Mouse (Mus musculus) neural tube, embryonic 13.5 days (tissue): ENCODE measurements around the gene Ick. TPM values are rescaled to one million over a fixed set of nuclear protein-coding genes. Genes with fewer than 3 reads are reported as not detected.

ENCODE experiments used
- ATAC-seq: fragments of 200-750 bp; cut with Nextera tagmentation; 2 replicates; pipeline ENCODE4 v1.8.0; 2017; ENCODE audit warnings: low read depth, mild to moderate bottlenecking, moderate TSS enrichment, moderate library complexity
- H3K27ac ChIP-seq: fragments of 300-500 bp; sonication (generic); replicated peaks from 2 replicates; pipeline ENCODE4 v1.5.1; 2015; ENCODE audit warnings: moderate library complexity, mild to moderate bottlenecking, inconsistent platforms
- H3K27me3 ChIP-seq: fragments of 300-500 bp; sonication (generic); 2 replicates; pipeline ENCODE4 v1.6.1; 2015; ENCODE audit warnings: mild to moderate bottlenecking, inconsistent platforms
- H3K36me3 ChIP-seq: fragments of 300-500 bp; sonication (generic); 2 replicates; pipeline ENCODE4 v1.6.1; 2015; ENCODE audit warnings: mild to moderate bottlenecking, inconsistent platforms
- H3K4me1 ChIP-seq: fragments of 300-500 bp; sonication (generic); replicated peaks from 2 replicates; pipeline ENCODE4 v1.6.1; 2015; ENCODE audit warnings: inconsistent platforms
- H3K4me2 ChIP-seq: fragments of 300-500 bp; sonication (generic); 2 replicates; pipeline ENCODE4 v1.6.1; 2015; ENCODE audit warnings: inconsistent platforms, mild to moderate bottlenecking, moderate library complexity
- H3K4me3 ChIP-seq: fragments of 300-500 bp; sonication (generic); 2 replicates; pipeline ENCODE4 v1.5.1; 2015; ENCODE audit warnings: mild to moderate bottlenecking, inconsistent platforms
- H3K9ac ChIP-seq: fragments of 300-500 bp; sonication (generic); 2 replicates; pipeline ENCODE4 v1.6.1; 2015; ENCODE audit warnings: moderate library complexity, mild to moderate bottlenecking, inconsistent platforms
- H3K9me3 ChIP-seq: fragments of 300-500 bp; sonication (generic); 2 replicates; pipeline ENCODE4 v1.6.1; 2016; ENCODE audit warnings: inconsistent platforms
- WGBS: fragments of 180-500 bp; shearing (Covaris S2); methylation state at CpG from one replicate; pipeline ENCODE4 v1.1.7; 2015; 5-methylcytosine and 5-hydroxymethylcytosine counted together
- polyA plus RNA-seq: library from polyadenylated mRNA; unstranded; fragments of >200 nt; fragmentation: Nextera tagmentation; extraction: Ambion mirVana; gene quantifications from 2 replicates; pipeline ENCODE4 v1.2.1, GENCODE M21; 2015

Ick gene
- polyA plus RNA-seq, 1 experiment from 2014 or later: 37.3 TPM

DNA sequence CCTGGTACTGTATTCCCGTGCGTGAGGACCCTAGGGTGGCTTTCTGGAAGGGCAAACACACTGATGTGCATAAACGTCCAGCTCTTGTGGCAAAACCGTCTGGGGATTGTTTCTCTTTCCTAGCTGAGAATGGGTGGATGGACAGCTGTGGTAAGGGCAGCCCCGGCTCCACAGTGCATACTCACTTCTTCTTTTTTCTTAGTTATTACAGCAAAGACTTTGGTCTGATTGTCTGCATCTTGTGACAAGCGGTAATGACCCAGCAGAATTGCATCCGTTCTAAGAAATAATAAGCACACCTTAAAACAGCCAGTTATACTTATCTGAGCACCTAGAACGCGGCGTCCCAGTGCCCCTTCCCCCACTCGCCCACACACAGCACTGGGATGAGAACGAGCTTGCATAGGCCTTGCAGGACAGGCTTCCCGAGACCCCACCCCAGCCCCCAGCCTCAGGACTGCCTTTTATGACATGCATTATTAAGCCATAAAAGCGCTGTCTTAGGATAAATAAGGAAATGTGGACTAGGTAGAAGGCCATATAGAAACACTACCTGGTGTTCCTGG lies 23.2 kb upstream of the Ick start:
- WGBS: 79% methylated on average over 14 of the region's 14 CpGs
- H3K36me3 ChIP-seq: peaks cover 61% of the 10 kb centered on the region

GRCm38 (mm10) chr9:78087751-78088150 lies 21.2 kb upstream of the Ick start:
- Histone ChIP-seq H3K36me3 (peaks cover 62% of the 10 kb centered on the region), H3K4me1 (peaks cover 8% of the 10 kb centered on the region; the same call in 1 of the 2 replicates), H3K9me3 (no peaks in the 10 kb centered on the region), H3K27me3 (no peaks in the 10 kb centered on the region), H3K9ac (no peak overlapping the region), H3K4me3 (no peak overlapping the region), H3K27ac (no peak overlapping the region), H3K4me2 (no peak overlapping the region)
- ATAC-seq: no peak
- 92% methylated on average over 9 of the region's 9 CpGs for WGBS

More for the DNA sequence above, 23.2 kb upstream of the Ick start:
- H3K4me3 ChIP-seq: no peak overlapping the region
- no peaks in the 10 kb centered on the region for H3K27me3 ChIP-seq
- peaks cover 8% of the 10 kb centered on the region; the same call in 1 of the 2 replicates for H3K4me1 ChIP-seq
- H3K27ac ChIP-seq: no peak overlapping the region
- no peak overlapping the region for H3K9ac ChIP-seq
- no peaks in the 10 kb centered on the region for H3K9me3 ChIP-seq
- H3K4me2 ChIP-seq: no peak overlapping the region
- ATAC-seq: no peak

- WGBS: 81% methylated on average over 4 of the region's 4 CpGs
- peaks cover 8% of the 10 kb centered on the region; the same call in 1 of the 2 replicates for H3K4me1 ChIP-seq
- H3K9ac ChIP-seq: no peak overlapping the region
- H3K9me3 ChIP-seq: no peaks in the 10 kb centered on the region
- no peak overlapping the region for H3K27ac ChIP-seq
- ATAC-seq: no peak
- H3K4me3 ChIP-seq: no peak overlapping the region
- peaks cover 65% of the 10 kb centered on the region for H3K36me3 ChIP-seq
- H3K27me3 ChIP-seq: no peaks in the 10 kb centered on the region
- no peak overlapping the region for H3K4me2 ChIP-seq
Observed at GRCm38 (mm10) chr9:78088521-78088920, 20.5 kb upstream of the Ick start.

- Histone ChIP-seq H3K4me1 (peaks cover 8% of the 10 kb centered on the region; the same call in 1 of the 2 replicates), H3K4me3 (no peak overlapping the region), H3K9me3 (no peaks in the 10 kb centered on the region), H3K27ac (no peak overlapping the region), H3K4me2 (no peak overlapping the region), H3K36me3 (peaks cover 63% of the 10 kb centered on the region), H3K27me3 (no peaks in the 10 kb centered on the region), H3K9ac (no peak overlapping the region)
- no peak for ATAC-seq
- 84% methylated on average over 7 of the region's 7 CpGs for WGBS
Observed at GRCm38 (mm10) chr9:78088971-78089370, 20.0 kb upstream of the Ick start.

DNA sequence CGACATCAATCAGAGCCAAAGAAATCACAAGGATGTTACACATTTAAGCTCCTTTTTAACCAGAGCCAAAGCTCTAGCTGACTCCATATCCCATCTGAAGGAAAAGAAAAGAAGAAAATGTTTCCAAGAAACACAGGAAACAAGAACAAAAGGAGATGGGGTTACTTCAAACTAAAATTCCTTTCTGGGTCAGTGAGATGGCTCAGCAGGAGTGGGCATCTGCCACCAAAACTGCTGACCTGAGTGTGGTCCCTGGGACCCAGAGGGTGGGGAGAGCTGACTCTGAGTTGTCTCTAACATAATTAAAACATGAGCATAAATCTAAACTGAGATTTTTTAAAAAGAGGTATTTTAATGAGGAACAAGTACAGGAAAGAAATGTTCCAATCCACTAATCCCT lies 19.1 kb upstream of the Ick start:
- Histone ChIP-seq H3K4me2 (no peak overlapping the region), H3K9ac (no peak overlapping the region), H3K36me3 (peaks cover 60% of the 10 kb centered on the region), H3K4me3 (no peak overlapping the region), H3K4me1 (peaks cover 8% of the 10 kb centered on the region; the same call in 1 of the 2 replicates), H3K9me3 (no peaks in the 10 kb centered on the region), H3K27ac (no peak overlapping the region), H3K27me3 (no peaks in the 10 kb centered on the region)
- 91% methylated on average over 1 of the region's 1 CpGs for WGBS
- ATAC-seq: no peak

- H3K4me1 ChIP-seq: peaks cover 8% of the 10 kb centered on the region; the same call in 1 of the 2 replicates
- peaks cover 60% of the 10 kb centered on the region for H3K36me3 ChIP-seq
- ATAC-seq: no peak
- no peak overlapping the region for H3K9ac ChIP-seq
- H3K9me3 ChIP-seq: no peaks in the 10 kb centered on the region
- H3K27me3 ChIP-seq: no peaks in the 10 kb centered on the region
- no peak overlapping the region for H3K27ac ChIP-seq
- no peak overlapping the region for H3K4me3 ChIP-seq
- H3K4me2 ChIP-seq: no peak overlapping the region
- 91% methylated on average over 3 of the region's 3 CpGs for WGBS
Observed at GRCm38 (mm10) chr9:78090596-78090995, 18.4 kb upstream of the Ick start.

GRCm38 (mm10) chr9:78095686-78096085 lies 13.3 kb upstream of the Ick start:
- no peaks in the 10 kb centered on the region for H3K4me1 ChIP-seq
- WGBS: 95% methylated on average over 12 of the region's 12 CpGs
- peaks cover 80% of the 10 kb centered on the region for H3K36me3 ChIP-seq
- no peak overlapping the region for H3K27ac ChIP-seq
- H3K4me3 ChIP-seq: no peak overlapping the region
- no peak for ATAC-seq
- H3K9me3 ChIP-seq: 0 out of 2 replicates have a peak, but pooled peaks cover 10% of the 10 kb centered on the region
- no peak overlapping the region for H3K9ac ChIP-seq
- H3K4me2 ChIP-seq: no peak overlapping the region
- no peaks in the 10 kb centered on the region for H3K27me3 ChIP-seq

- H3K9me3 ChIP-seq: 0 out of 2 replicates have a peak, but pooled peaks cover 10% of the 10 kb centered on the region
- no peak overlapping the region for H3K4me2 ChIP-seq
- peaks cover 82% of the 10 kb centered on the region for H3K36me3 ChIP-seq
- H3K9ac ChIP-seq: no peak overlapping the region
- H3K4me1 ChIP-seq: no peaks in the 10 kb centered on the region
- no peak for ATAC-seq
- over 99% methylated on average over 6 of the region's 6 CpGs for WGBS
- no peak overlapping the region for H3K27ac ChIP-seq
- no peaks in the 10 kb centered on the region for H3K27me3 ChIP-seq
- H3K4me3 ChIP-seq: no peak overlapping the region
Observed at GRCm38 (mm10) chr9:78096376-78096775, 12.6 kb upstream of the Ick start.

- Histone ChIP-seq H3K4me1 (peaks cover 5% of the 10 kb centered on the region; the same call in 1 of the 2 replicates), H3K9me3 (0 out of 2 replicates have a peak, but pooled peaks cover 10% of the 10 kb centered on the region), H3K4me2 (no peak overlapping the region), H3K27ac (no peak overlapping the region), H3K27me3 (no peaks in the 10 kb centered on the region), H3K36me3 (peaks cover 56% of the 10 kb centered on the region), H3K9ac (no peak overlapping the region), H3K4me3 (no peak overlapping the region)
- no peak for ATAC-seq
- 86% methylated on average over 5 of the region's 5 CpGs for WGBS
Observed at GRCm38 (mm10) chr9:78100956-78101355, 8.0 kb upstream of the Ick start.

GRCm38 (mm10) chr9:78101431-78101830 lies 7.6 kb upstream of the Ick start:
- no peak for ATAC-seq
- Histone ChIP-seq H3K4me2 (no peak overlapping the region), H3K9ac (no peak overlapping the region), H3K27me3 (no peaks in the 10 kb centered on the region), H3K9me3 (0 out of 2 replicates have a peak, but pooled peaks cover 9% of the 10 kb centered on the region), H3K4me1 (peaks cover 8% of the 10 kb centered on the region), H3K36me3 (peaks cover 53% of the 10 kb centered on the region), H3K4me3 (no peak overlapping the region), H3K27ac (no peak overlapping the region)
- WGBS: 73% methylated on average over 4 of the region's 4 CpGs

DNA sequence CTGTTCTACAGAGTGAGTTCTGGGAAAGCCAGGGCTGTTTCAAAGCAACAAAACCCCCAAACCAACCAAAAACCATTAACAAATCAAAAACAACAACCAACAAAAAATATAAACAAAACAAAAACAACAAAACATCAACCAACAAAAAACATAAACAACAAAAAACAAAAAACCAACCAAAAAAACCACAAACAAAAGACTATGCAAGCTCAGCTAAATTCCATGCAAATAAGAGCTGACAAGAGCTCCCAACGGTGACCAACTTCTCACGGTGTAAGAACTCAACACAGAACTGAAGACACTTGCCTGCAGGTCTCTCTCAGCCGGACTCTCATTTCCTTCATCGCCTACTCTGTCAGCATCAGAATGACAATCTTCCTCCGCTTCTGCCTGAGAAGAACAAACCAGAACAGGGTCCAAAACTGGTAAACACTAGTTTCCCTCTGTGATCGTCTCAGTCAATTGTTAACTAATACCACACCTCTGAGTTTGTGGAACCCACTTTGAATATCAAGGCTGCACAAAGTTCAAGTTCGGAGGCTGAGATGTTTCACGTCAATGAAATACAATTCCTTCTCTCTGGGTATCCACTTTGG lies 4.9 kb upstream of the Ick start:
- Histone ChIP-seq H3K27me3 (no peaks in the 10 kb centered on the region), H3K9ac (no peak overlapping the region), H3K9me3 (no peaks in the 10 kb centered on the region), H3K4me2 (no peak overlapping the region), H3K4me3 (no peak overlapping the region), H3K27ac (no peak overlapping the region), H3K4me1 (peaks cover 23% of the 10 kb centered on the region), H3K36me3 (peaks cover 28% of the 10 kb centered on the region)
- no peak for ATAC-seq
- WGBS: 88% methylated on average over 8 of the region's 8 CpGs

GRCm38 (mm10) chr9:78104973-78105372 lies 4.0 kb upstream of the Ick start:
- peaks cover 29% of the 10 kb centered on the region for H3K4me1 ChIP-seq

More at GRCm38 (mm10) chr9:78104973-78105372, 4.0 kb upstream of the Ick start:
- Histone ChIP-seq H3K36me3 (peaks cover 22% of the 10 kb centered on the region), H3K27ac (no peak overlapping the region), H3K9me3 (no peaks in the 10 kb centered on the region), H3K4me3 (no peak overlapping the region), H3K4me2 (no peak overlapping the region), H3K9ac (no peak overlapping the region), H3K27me3 (no peaks in the 10 kb centered on the region)
- WGBS: 84% methylated on average over 6 of the region's 6 CpGs
- no peak for ATAC-seq
